Mouse (Mus musculus) urinary bladder, postnatal 36 days (tissue): ENCODE results near the gene Zp3.

Source experiments
- DNase-seq, 2 experiments: peaks; one replicate each; pipeline ENCODE4 v3.0.0; 2022; ENCODE audit warnings: low spot score in 2 of 2, mixed read lengths in 1 of 2

Zp3 gene

GRCm38 (mm10) chr5:135979904-135980303, at the start of gene Zp3:
Zp3 (plus strand) TSS chr5:135980099.
- DNase-seq: no peak

DNA sequence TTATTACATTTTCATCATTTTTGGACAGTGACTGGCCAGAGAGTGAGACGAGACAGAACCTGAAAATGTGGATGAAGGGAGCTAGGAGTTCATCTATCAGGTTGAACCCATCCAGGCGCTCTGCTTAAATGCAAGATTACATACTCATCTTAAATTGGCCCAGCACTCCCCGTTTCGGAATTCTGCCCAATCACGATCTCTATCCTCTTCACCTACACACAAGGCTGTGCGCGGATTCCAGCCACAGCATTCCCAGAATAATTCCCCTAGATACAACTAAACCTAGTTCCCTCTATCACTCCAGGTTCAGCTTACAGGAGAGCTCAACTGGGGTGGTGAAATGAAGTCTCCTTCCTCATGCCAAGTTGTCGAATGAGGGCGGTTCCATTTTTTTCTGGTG, 48.4 kb upstream of the Zp3 start:
- no peak for DNase-seq

GRCm38 (mm10) chr5:135932359-135932758, 47.5 kb upstream of the Zp3 start:
- DNase-seq: no peak

DNA sequence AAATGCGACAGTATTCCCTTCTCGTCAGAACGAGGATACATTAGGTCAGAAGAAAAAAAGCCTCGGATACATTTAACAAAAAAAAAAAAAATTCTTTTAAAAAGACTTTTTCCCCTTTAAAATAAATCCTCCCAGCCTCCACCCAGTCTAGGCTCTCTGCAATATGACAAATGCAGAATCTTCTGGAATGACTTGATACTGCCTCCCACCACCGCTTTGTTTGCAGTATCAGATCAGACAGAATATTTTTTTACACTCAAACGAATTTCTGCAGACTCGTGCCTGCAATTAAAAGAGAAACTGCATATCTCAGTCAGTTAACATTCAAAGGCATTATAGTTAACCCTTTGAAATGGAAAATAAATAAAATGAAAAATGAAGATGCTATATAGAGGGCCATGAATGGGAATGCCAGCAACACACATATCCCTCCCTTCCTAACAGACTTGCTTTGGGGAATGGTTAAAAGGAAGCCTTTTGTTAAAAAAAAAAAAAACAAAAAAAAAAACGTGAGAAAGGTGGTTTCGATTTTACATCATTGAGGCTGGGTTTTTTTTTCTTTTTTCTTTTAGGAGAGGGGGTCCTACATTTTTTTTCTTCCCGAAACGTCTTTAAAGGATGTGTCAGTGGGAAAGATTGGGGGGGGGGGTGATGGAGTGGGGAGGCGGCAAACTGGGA, 46.5 kb upstream of the Zp3 start:
- DNase-seq: no peak

GRCm38 (mm10) chr5:135933900-135934441, 45.9 kb upstream of the Zp3 start:
- DNase-seq: peak in 1 of 2 experiments; percentile 55

GRCm38 (mm10) chr5:135934481-135935175, 45.3 kb upstream of the Zp3 start, which contains the start of gene Ywhag:
Ywhag (minus strand) TSS chr5:135934616.
- peak; percentile 96 to 97 for DNase-seq

DNA sequence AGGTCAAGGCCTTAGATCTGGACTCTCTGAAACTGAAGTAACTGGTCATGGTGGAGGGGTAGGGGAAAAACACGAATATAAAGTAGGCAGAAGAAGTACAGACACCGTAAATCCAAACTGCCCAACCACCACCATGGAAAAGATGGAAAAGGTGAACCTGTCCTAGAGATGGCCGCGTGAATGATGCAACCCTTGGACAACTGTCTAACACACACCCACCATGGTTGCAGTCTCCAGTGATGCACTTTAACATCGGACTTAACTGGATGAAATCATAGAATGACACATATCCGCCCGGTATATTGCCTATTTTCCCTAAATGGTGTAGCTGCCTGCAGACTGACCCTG, 44.7 kb upstream of the Zp3 start:
- DNase-seq: no peak

DNA sequence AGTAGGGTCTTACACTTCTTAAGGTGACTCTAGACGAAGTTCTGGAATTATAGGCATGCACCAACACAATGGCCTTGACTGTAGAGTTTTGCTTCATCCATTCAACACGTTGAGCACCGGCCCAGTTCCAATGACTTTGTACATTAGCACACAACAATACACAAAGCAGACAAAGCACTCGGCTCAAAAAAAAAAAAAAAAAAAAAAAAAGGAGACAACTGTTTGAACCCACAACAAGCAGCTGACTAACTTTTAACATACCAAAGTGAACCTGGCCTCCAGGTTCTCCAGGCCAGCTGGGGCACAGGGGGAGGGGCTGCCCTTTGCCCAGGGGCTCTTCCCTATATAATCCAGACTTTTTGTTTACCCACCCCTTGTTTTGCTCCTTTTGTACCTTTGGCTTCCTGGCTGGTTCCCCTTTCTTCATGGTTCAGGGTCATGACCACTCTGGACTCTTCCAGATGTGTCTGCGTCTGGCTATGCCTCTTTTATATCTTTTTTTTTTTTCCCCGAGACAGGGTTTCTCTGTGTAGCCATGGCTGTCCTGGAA, 44.2 kb upstream of the Zp3 start:
- DNase-seq: no peak

DNA sequence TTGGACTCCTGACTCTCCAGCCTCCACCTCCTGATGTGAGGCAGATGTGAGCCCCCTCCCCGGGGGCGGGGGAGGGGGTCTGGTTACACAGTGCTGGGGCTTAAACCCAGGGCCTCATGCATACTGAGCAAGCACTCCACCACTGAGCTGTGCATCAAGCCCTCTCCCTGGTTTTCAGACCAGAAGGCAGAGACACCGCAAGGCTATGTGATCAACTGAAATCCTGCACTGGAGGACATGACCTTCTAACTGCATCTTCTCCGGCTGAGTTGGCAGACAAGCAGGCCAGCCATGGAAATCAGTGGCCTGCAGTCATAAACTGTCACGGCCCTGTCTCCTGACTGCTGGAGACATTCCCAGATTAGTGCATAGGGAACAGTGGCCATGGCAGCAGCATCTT, 39.3 kb upstream of the Zp3 start:
- DNase-seq: no peak

- no peak for DNase-seq
Measured at GRCm38 (mm10) chr5:135942710-135943109, 37.2 kb upstream of the Zp3 start.

GRCm38 (mm10) chr5:135945916-135946408, 33.9 kb upstream of the Zp3 start:
- DNase-seq: no peak

GRCm38 (mm10) chr5:135946621-135947020, 33.3 kb upstream of the Zp3 start:
- no peak for DNase-seq

DNA sequence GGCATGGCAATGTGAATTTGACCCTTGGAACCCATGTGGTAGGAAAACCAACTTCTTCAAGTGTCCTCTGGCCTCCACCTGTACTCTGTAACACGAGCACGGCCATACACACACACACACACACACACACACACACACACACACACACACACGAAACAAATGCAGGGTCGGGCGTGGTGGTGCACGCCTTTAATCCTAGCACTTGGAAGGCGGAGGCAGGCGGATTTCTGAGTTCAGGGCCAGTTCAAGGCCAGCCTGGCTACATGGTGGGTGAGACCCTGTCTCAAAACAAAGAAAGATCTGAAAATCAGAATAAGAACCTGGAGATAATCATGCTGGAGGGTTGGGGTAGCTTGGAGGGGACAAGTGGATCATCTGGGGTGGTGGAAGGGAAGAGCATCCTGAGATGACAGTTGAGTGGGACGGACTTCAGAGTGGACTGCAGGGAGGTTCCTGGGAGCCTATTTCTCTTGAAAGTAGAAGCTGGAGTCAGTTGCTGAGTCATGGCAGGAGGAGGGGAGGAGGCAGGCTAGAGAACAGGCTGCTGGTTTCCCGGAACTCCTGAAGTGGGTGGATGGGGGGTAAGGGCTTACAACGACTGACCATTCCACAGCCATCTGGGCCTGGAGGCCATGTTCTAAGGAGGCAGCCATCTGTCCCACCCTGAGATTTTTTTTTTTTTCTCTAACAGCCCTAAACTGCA, 29.0 kb upstream of the Zp3 start:
- DNase-seq: no peak

GRCm38 (mm10) chr5:135951660-135952059, 28.2 kb upstream of the Zp3 start:
- DNase-seq: no peak

- DNase-seq: no peak
Measured at GRCm38 (mm10) chr5:135952830-135953229, 27.1 kb upstream of the Zp3 start.

DNA sequence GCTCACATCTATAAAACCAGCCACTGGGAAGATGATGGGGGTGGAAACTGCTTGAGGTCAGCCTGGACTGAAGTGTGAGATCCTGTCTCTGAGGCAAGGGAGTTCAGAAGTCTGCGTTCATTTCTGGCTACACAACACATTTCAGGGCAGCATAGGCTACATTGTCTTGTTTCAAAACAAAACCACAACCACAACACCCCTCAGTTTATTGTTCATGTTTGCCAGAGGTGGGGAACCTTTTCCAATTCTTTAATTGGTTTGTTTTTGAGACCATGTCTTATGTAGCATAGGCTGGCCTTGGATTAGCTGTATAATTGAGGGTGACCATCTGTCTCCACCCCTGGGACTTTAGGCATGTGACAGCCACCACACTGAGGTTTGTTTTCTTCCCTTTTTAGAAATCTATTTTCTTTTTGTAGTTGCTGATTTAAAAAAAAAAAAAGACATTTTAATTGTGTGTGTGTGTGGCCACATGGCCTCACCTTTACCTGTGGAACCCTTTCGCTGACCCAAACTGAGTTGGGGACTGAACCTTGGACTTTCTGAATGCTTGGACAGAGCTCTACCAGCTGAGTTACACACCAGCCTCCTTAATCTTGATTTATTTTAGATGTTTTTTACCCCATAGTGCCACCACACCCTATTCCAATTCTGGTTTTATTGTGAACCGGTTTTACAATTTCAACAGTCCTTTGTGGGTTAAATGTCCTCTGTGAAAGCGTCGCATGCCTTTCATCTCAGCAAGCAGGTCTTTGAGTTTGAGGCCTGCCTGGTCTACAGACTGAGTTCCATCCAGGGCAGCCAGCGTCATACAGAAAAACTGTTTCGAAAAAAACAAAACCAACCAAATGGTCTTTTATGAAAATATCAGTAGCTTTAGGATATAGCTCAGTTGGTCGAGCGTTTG, 23.3 kb upstream of the Zp3 start:
- DNase-seq: no peak

DNA sequence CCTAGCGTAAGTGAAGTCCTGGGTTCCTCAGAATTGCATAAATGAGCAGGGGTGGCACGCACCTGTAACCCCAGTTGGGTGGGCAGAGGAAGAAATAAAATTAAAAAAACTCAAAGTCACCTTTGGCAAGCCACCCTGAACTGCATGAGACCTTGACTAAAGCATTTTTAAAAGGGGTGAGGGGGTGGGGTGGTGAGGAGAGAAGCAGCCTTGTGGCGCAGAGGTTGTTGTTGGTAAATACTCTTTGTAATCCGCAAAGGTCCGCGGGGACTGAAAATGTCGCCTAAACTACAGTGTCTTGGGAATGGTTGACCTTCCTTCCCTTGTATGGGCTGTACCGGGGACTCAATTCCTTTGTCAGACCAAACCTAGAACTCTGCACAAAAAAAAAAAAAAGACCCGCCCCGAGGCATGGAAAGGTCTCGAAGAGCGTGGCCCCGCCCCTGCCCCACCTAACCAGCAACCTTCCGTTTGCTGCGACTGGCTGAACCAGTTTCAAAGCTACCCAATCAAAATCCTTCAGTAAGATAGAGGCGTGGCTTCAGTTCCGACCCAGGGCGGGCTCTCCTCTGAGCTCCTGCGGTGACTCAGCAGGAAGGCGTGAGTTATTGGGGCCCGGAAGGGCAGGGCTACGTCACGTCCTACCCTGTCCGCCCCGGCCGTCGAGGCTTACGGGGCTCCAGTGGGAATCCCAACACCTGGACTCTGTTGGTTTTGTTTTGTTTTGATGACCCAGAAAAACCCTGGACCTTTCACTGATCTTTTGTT, 22.5 kb upstream of the Zp3 start:
- DNase-seq: peak; percentile 87 to 95

DNA sequence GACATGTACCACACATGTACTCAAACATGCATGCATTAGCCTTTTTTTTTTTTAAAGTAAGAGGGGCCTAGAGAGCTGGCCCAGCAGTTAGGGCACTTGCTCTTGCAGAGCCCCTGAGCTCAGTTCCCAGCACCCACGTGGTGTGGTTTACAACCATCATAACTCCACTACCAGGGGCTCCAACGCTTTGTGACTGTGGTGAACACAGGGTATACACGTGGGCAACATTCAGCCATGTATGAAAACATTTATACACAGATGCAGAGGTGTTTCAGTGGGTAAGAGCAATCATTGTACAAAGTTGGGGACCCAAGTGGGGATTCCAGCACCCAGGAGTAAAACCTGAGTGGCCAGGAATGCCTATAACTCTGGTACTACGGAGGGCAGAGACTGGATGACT, 21.5 kb upstream of the Zp3 start:
- no peak for DNase-seq

DNA sequence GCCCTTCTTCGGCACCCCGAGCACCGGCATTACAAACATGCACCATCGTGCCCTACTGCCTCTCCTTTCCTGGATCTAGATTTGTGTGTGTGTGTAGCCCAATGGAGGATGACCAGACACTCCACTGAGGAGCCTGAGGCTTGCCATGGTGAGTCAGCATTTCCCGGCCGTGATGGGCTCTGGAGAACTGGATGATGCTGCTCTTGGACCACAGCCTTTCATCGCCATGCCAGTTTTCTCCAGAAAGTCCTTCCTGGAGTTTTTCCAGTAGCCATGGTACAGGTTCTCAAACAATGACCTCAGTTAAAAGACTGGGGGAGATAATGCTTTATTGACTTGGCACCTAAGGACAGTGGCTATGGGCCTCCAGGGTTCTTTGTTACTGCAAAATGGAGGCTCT, 20.0 kb upstream of the Zp3 start:
- DNase-seq: no peak

GRCm38 (mm10) chr5:135960909-135961635, 18.8 kb upstream of the Zp3 start:
- no peak for DNase-seq
